Mouse (Mus musculus) spleen, adult 2 months (tissue): ENCODE results near the gene Ptprq. TPM values are rescaled to one million over a fixed set of nuclear protein-coding genes. Genes with fewer than 3 reads are reported as not detected.

ENCODE experiments used
- DNase-seq, 2 experiments: peaks; one replicate each; pipeline versions ENCODE4 v3.0.0 to v3.0.0-alpha.2; 2012 to 2021; ENCODE audit warnings: low spot score in 2 of 2, low read depth in 1 of 2
- H3K27ac ChIP-seq: fragments of 200-500 bp; 2 replicates; pipeline ENCODE4 v1.5.1; 2012; ENCODE audit warnings: low read length, inconsistent platforms; ENCODE audit not compliant: insufficient read depth
- H3K27me3 ChIP-seq: fragments of 200-500 bp; 2 replicates; pipeline ENCODE4 v1.6.1; 2012; ENCODE audit warnings: mild to moderate bottlenecking, moderate library complexity, low read length, inconsistent platforms; ENCODE audit not compliant: control insufficient read depth, insufficient read depth
- H3K36me3 ChIP-seq: fragments of 200-500 bp; 2 replicates; pipeline ENCODE4 v1.6.1; 2012; ENCODE audit warnings: mild to moderate bottlenecking, low read length, inconsistent platforms; ENCODE audit not compliant: control insufficient read depth, insufficient read depth
- H3K4me1 ChIP-seq: fragments of 200-500 bp; 2 replicates; pipeline ENCODE4 v1.6.1; 2011; ENCODE audit warnings: inconsistent platforms; ENCODE audit not compliant: control insufficient read depth, insufficient read depth, insufficient read length
- H3K4me3 ChIP-seq: fragments of 200-500 bp; 2 replicates; pipeline ENCODE4 v1.5.1; 2011; ENCODE audit warnings: mild to moderate bottlenecking, inconsistent platforms; ENCODE audit not compliant: insufficient read depth, insufficient read length; ENCODE audit errors: extremely low read depth
- CTCF ChIP-seq: fragments of 200-500 bp; IDR thresholded peaks from 2 replicates; pipeline ENCODE4 v1.5.1; 2011; ENCODE audit warnings: mild to moderate bottlenecking, inconsistent platforms; ENCODE audit not compliant: insufficient read depth, insufficient read length, insufficient replicate concordance; ENCODE audit errors: extremely low read depth
- POLR2A ChIP-seq: fragments of 200-500 bp; IDR thresholded peaks from 2 replicates; pipeline ENCODE4 v1.6.1; 2011; ENCODE audit warnings: low read depth, low read length, inconsistent platforms
- WGBS: fragments of 180-500 bp; shearing (Covaris S2); methylation state at CpG from one replicate; pipeline ENCODE4 v1.1.7; 2018; 5-methylcytosine and 5-hydroxymethylcytosine counted together
- polyA plus RNA-seq: library from polyadenylated mRNA; depleted of rRNA; stranded (reverse); fragments of >200 nt; gene quantifications from 2 replicates; pipeline ENCODE4 v1.2.3, GENCODE M21; 2012

Gene Ptprq
- polyA plus RNA-seq, 1 experiment, result not detected

GRCm38 (mm10) chr10:107569044-107569443 lies 150.8 kb downstream of the Ptprq start:
- H3K4me1 ChIP-seq, result no peaks in the 10 kb centered on the region
- H3K27ac ChIP-seq, result no peak overlapping the region
- H3K27me3 ChIP-seq, result no peaks in the 10 kb centered on the region
- 63% methylated on average over 3 of the region's 3 CpGs for WGBS
- H3K4me3 ChIP-seq, result no peak overlapping the region
- TF ChIP-seq CTCF (no peak), POLR2A (no peak)
- DNase-seq, result no peak
- H3K36me3 ChIP-seq, result no peaks in the 10 kb centered on the region

GRCm38 (mm10) chr10:107568261-107568660 lies 151.6 kb downstream of the Ptprq start:
- no peak for TF ChIP-seq POLR2A
- no peak for TF ChIP-seq CTCF
- Histone ChIP-seq H3K36me3 (no peaks in the 10 kb centered on the region), H3K27ac (no peak overlapping the region), H3K4me1 (no peaks in the 10 kb centered on the region), H3K4me3 (no peak overlapping the region), H3K27me3 (no peaks in the 10 kb centered on the region)
- DNase-seq, result no peak
- 89% methylated on average over 4 of the region's 4 CpGs for WGBS

GRCm38 (mm10) chr10:107562875-107563274 lies 157.0 kb downstream of the Ptprq start:
- no peak for DNase-seq
- no peaks in the 10 kb centered on the region for H3K36me3 ChIP-seq
- no peaks in the 10 kb centered on the region for H3K4me1 ChIP-seq
- WGBS, result 64% methylated on average over 13 of the region's 13 CpGs
- TF ChIP-seq CTCF (no peak), POLR2A (no peak)
- no peak overlapping the region for H3K4me3 ChIP-seq
- no peaks in the 10 kb centered on the region for H3K27me3 ChIP-seq
- no peak overlapping the region for H3K27ac ChIP-seq

GRCm38 (mm10) chr10:107560881-107561280 lies 159.0 kb downstream of the Ptprq start:
- no peak for DNase-seq
- no peaks in the 10 kb centered on the region for H3K27me3 ChIP-seq
- no peak overlapping the region for H3K4me3 ChIP-seq
- no peaks in the 10 kb centered on the region for H3K36me3 ChIP-seq
- H3K4me1 ChIP-seq, result no peaks in the 10 kb centered on the region
- no peak overlapping the region for H3K27ac ChIP-seq
- no peak for TF ChIP-seq CTCF
- no peak for TF ChIP-seq POLR2A

- no peak for DNase-seq
- H3K27ac ChIP-seq, result no peak overlapping the region
- 65% methylated on average over 1 of the region's 1 CpGs for WGBS
- no peak overlapping the region for H3K4me3 ChIP-seq
- H3K27me3 ChIP-seq, result no peaks in the 10 kb centered on the region
- H3K36me3 ChIP-seq, result no peaks in the 10 kb centered on the region
- no peaks in the 10 kb centered on the region for H3K4me1 ChIP-seq
- TF ChIP-seq POLR2A, result no peak
- TF ChIP-seq CTCF, result no peak
Measured at GRCm38 (mm10) chr10:107543026-107543425, 176.8 kb downstream of the Ptprq start.

- Histone ChIP-seq H3K27ac (no peak overlapping the region), H3K4me1 (no peaks in the 10 kb centered on the region), H3K4me3 (no peak overlapping the region), H3K27me3 (no peaks in the 10 kb centered on the region), H3K36me3 (no peaks in the 10 kb centered on the region)
- 69% methylated on average over 1 of the region's 1 CpGs for WGBS
- no peak for TF ChIP-seq POLR2A
- TF ChIP-seq CTCF, result no peak
- no peak for DNase-seq
Measured at GRCm38 (mm10) chr10:107528758-107529157, 191.1 kb downstream of the Ptprq start.

- no peak overlapping the region for H3K4me3 ChIP-seq
- H3K36me3 ChIP-seq, result no peaks in the 10 kb centered on the region
- H3K27me3 ChIP-seq, result no peaks in the 10 kb centered on the region
- no peaks in the 10 kb centered on the region for H3K4me1 ChIP-seq
- DNase-seq, result no peak
- H3K27ac ChIP-seq, result no peak overlapping the region
- 71% methylated on average over 5 of the region's 5 CpGs for WGBS
- TF ChIP-seq CTCF, result no peak
Measured at GRCm38 (mm10) chr10:107519216-107519615, 200.6 kb downstream of the Ptprq start.
